Mouse (Mus musculus): ENCODE data around the gene Polr1e.

DNA sequence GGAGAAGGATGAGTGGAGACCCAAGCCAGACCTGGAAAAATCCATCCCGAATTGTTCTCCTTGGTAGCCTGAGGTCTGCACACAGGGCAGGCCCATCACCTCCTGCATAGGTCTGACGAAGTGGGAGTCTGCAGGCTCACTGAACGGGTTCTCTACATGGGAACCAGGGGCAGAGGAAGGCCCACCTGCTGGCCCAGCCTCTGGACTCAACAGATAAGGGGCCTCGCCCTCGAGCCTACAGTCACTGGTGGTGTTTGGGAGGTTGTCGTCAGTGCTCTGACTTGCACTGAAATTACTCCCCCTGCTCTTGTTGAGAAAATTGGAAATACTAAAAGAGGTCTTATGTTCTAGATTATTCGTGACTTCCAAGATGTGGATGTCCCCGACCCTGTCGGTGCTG, 24.5 kb upstream of the Polr1e start:
- TF ChIP-seq CTCF (IDR thresholded peaks at IDR 0.05; ENCODE audit: low read depth): no peak
- no peak for TF ChIP-seq EP300 (optimal IDR thresholded peaks at IDR 0.05)
